Comparison of ENCODE assay signal across 15 mouse cellular contexts in genomic region chr14:27352470-27352869, GRCm38 (mm10).
DNase-seq lines count a peak whose midpoint lies in the region; ATAC-seq lines count a peak whose summit lies in the region.
"Had no signal": no experiment of that assay in that cellular context is flagged by ENCODE, and none has a peak within 500 bp of the region (broad histone marks: within the 10 kb centered on the region; RNA-seq: fewer than 3 reads in every experiment).

No protein-coding gene starts in this region.

- H3K27ac ChIP-seq in embryonic facial prominence, embryonic 12.5 days, result peak overlapping the region; percentile 38; the same call in 1 of the 2 replicates
- no peak overlapping the region for H3K27ac ChIP-seq in embryonic facial prominence, embryonic 10.5 days (replicated peaks)
- H3K27ac ChIP-seq in kidney, embryonic 14.5 days (ENCODE audit: low read depth, low read length), result peak overlapping the region; percentile 84
- H3K27ac ChIP-seq in stomach, embryonic 16.5 days (ENCODE audit: low read length), result peak overlapping the region; percentile 94

- DNase-seq in embryonic facial prominence, embryonic 10.5 days (ENCODE audit: low spot score), result no peak
- DNase-seq in kidney, postnatal 25 days, result no peak
- DNase-seq in lung, postnatal 10 days, result peak; percentile 21
- no peak for DNase-seq in lung, postnatal 4 days
- DNase-seq in gastrocnemius, postnatal 36 days, result no peak
- DNase-seq: cerebellum, adult 2 months; forebrain, postnatal 0 days; gastrocnemius, postnatal 10 days; midbrain, embryonic 14.5 days; right cerebral cortex, postnatal 14 days; thymus, postnatal 25 days had no signal

- H3K27me3 ChIP-seq in embryonic facial prominence, embryonic 12.5 days, result no peaks in the 10 kb centered on the region
- H3K27me3 ChIP-seq in embryonic facial prominence, embryonic 10.5 days (replicated peaks; ENCODE audit: low read depth, poor library complexity, severe bottlenecking), result no peaks in the 10 kb centered on the region
- no peaks in the 10 kb centered on the region for H3K27me3 ChIP-seq in kidney, embryonic 14.5 days (ENCODE audit: control insufficient read depth, insufficient read depth, low read length)
- no peaks in the 10 kb centered on the region for H3K27me3 ChIP-seq in stomach, embryonic 16.5 days (ENCODE audit: control insufficient read depth, insufficient read depth, low read length)
- H3K27me3 ChIP-seq: CH12.LX had no signal

- WGBS in embryonic facial prominence, embryonic 12.5 days, result 65% methylated on average over 5 of the region's 5 CpGs
- WGBS in embryonic facial prominence, embryonic 10.5 days, result 86% methylated on average over 5 of the region's 5 CpGs
- WGBS in kidney, embryonic 14.5 days, result 50% methylated on average over 5 of the region's 5 CpGs
- 63% methylated on average over 5 of the region's 5 CpGs for WGBS in stomach, embryonic 16.5 days

- no peak overlapping the region for H3K4me3 ChIP-seq in embryonic facial prominence, embryonic 12.5 days
- H3K4me3 ChIP-seq in embryonic facial prominence, embryonic 10.5 days, result no peak overlapping the region
- no peak overlapping the region for H3K4me3 ChIP-seq in kidney, embryonic 14.5 days (ENCODE audit: low read length)
- H3K4me3 ChIP-seq in stomach, embryonic 16.5 days (replicated peaks; ENCODE audit: low read length), result no peak overlapping the region

- H3K4me2 ChIP-seq in embryonic facial prominence, embryonic 12.5 days (replicated peaks), result no peak overlapping the region
- no peak overlapping the region for H3K4me2 ChIP-seq in kidney, embryonic 14.5 days (replicated peaks; ENCODE audit: low read depth, low read length)
- no peak overlapping the region for H3K4me2 ChIP-seq in stomach, embryonic 16.5 days (ENCODE audit: low read depth, low read length)

- no peak overlapping the region for H3K9ac ChIP-seq in embryonic facial prominence, embryonic 12.5 days
- H3K9ac ChIP-seq in kidney, embryonic 14.5 days (ENCODE audit: low read depth, low read length), result no peak overlapping the region
- H3K9ac ChIP-seq in stomach, embryonic 16.5 days (ENCODE audit: low read length), result no peak overlapping the region
- H3K9ac ChIP-seq: forebrain, postnatal 0 days had no signal

- no peaks in the 10 kb centered on the region for H3K9me3 ChIP-seq in embryonic facial prominence, embryonic 12.5 days
- no peaks in the 10 kb centered on the region for H3K9me3 ChIP-seq in embryonic facial prominence, embryonic 10.5 days
- no peaks in the 10 kb centered on the region for H3K9me3 ChIP-seq in kidney, embryonic 14.5 days (ENCODE audit: control insufficient read depth, low read length)
- H3K9me3 ChIP-seq in stomach, embryonic 16.5 days (replicated peaks; ENCODE audit: control insufficient read depth, low read length), result no peaks in the 10 kb centered on the region

- H3K36me3 ChIP-seq in embryonic facial prominence, embryonic 12.5 days, result no peaks in the 10 kb centered on the region
- H3K36me3 ChIP-seq in embryonic facial prominence, embryonic 10.5 days (replicated peaks), result no peaks in the 10 kb centered on the region
- H3K36me3 ChIP-seq in kidney, embryonic 14.5 days (ENCODE audit: control insufficient read depth, insufficient read depth, low read length), result no peaks in the 10 kb centered on the region
- no peaks in the 10 kb centered on the region for H3K36me3 ChIP-seq in stomach, embryonic 16.5 days (ENCODE audit: control insufficient read depth, insufficient read depth, low read length)

- no peak for ATAC-seq in embryonic facial prominence, embryonic 12.5 days (ENCODE audit: insufficient number of reproducible peaks, insufficient read depth, low FRiP score, low TSS enrichment)
- no peak for ATAC-seq in kidney, embryonic 14.5 days (ENCODE audit: low FRiP score, low TSS enrichment)
- ATAC-seq in stomach, embryonic 16.5 days (ENCODE audit: insufficient read depth, low FRiP score), result no peak
- ATAC-seq: forebrain, postnatal 0 days had no signal

- intact Hi-C loops in gastrocnemius, postnatal 36 days (cut with DNase I), result no loop called here

- peaks cover 18% of the 10 kb centered on the region for H3K4me1 ChIP-seq in embryonic facial prominence, embryonic 12.5 days
- H3K4me1 ChIP-seq in embryonic facial prominence, embryonic 10.5 days, result peaks cover 19% of the 10 kb centered on the region
- H3K4me1 ChIP-seq in kidney, embryonic 14.5 days (ENCODE audit: control insufficient read depth, insufficient read depth, low read length), result peaks cover 9% of the 10 kb centered on the region
- H3K4me1 ChIP-seq in stomach, embryonic 16.5 days (ENCODE audit: control insufficient read depth, insufficient read depth, low read length), result peaks cover 37% of the 10 kb centered on the region
